Mouse (Mus musculus) cortical plate, adult 2 months (tissue): ENCODE measurements around the gene Olfr282. TPM values are rescaled to one million over a fixed set of nuclear protein-coding genes. Genes with fewer than 3 reads are reported as not detected.

ENCODE experiments used
- H3K27ac ChIP-seq: fragments of 200-500 bp; 2 replicates; pipeline ENCODE4 v1.5.1; 2012; ENCODE audit warnings: low read length, control low read depth, inconsistent platforms; ENCODE audit not compliant: insufficient read depth
- H3K4me1 ChIP-seq: fragments of 200-500 bp; 2 replicates; pipeline ENCODE4 v1.6.1; 2011; ENCODE audit warnings: low read length; ENCODE audit not compliant: control insufficient read depth, insufficient read depth
- H3K4me3 ChIP-seq: fragments of 200-500 bp; 2 replicates; pipeline ENCODE4 v1.5.1; 2011; ENCODE audit warnings: mild to moderate bottlenecking, low read length, control low read depth; ENCODE audit not compliant: insufficient read depth
- CTCF ChIP-seq: fragments of 200-500 bp; IDR thresholded peaks from 2 replicates; pipeline ENCODE4 v1.5.1; 2011; ENCODE audit warnings: mild to moderate bottlenecking, control low read depth, low read length; ENCODE audit not compliant: insufficient read depth; ENCODE audit errors: extremely low read depth
- POLR2A ChIP-seq: fragments of 200-500 bp; IDR thresholded peaks from 2 replicates; pipeline ENCODE4 v1.6.1; 2011; ENCODE audit warnings: mild to moderate bottlenecking, low read length, control low read depth; ENCODE audit not compliant: insufficient read depth; ENCODE audit errors: extremely low read depth
- polyA plus RNA-seq: library from polyadenylated mRNA; depleted of rRNA; stranded (reverse); fragments of >200 nt; gene quantifications from 2 replicates; pipeline ENCODE4 v1.2.3, GENCODE M21; 2012; rRNA removed

The Olfr282 gene
- polyA plus RNA-seq, 1 experiment = not detected

DNA sequence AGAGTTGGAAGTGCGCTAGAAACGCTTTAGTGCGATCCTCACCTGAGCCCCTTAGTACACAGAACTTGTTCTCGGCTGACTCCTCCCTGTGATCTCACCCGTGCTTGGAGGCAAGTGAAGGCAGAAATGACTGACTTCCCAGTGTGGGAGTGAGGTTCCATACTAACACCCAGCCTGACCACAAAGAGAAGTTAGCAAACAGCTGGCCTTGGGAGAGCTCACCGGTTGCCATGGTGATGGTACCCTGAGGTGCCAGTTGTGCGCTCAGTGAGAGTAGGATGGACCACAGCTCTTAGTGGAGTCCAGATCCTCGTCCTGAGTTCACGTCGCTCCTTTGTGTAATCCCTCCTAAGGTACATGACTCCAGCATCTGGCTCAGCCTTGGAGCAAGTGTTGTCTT, 43.9 kb downstream of the Olfr282 start:
- TF ChIP-seq CTCF = no peak
- no peak for TF ChIP-seq POLR2A
- Histone ChIP-seq H3K4me3 (no peak overlapping the region), H3K27ac (no peak overlapping the region), H3K4me1 (no peaks in the 10 kb centered on the region)

DNA sequence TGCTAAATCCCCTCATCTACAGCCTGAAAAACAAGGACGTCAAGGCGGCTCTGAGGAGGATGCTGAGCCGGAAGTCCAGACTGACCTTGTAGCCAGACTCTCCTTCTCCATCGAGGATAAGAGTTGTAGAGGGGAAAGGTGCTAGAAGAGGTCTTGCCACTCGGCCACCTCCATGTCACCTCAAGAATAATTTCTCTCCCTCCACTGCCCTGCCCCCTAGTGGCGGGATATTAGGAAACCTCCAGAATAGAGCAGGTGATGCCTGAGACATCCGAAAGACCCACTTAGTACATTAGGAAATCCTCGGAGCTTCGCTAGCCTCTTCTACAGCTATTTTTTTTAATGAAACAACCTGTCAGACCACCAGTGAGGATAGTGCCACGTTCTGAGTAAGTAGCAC, 44.4 kb downstream of the Olfr282 start:
- TF ChIP-seq CTCF (peak; percentile 32; the same call in 1 of the 2 replicates), POLR2A (no peak)
- Histone ChIP-seq H3K4me1 (no peaks in the 10 kb centered on the region), H3K4me3 (no peak overlapping the region), H3K27ac (no peak overlapping the region)

DNA sequence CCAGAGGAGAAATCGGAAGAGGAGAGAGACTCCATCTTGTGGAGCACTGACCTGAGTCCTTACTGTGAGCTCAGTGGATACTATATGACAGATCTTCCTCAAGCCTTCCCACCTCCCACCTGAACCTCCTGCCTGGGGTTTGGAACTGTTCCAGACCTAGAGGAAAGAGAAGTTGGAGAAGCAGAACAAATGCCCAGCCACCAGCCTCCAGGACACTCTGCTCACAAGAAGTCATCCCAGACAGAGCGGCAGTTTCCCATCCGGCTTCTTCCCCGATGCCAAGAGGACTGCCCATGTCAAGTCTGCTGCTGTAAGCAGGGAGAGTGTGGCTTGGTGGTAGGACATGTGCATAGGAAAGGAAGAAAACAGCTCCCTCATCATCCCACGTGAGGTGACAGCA, 45.3 kb downstream of the Olfr282 start:
- no peak overlapping the region for H3K27ac ChIP-seq
- no peaks in the 10 kb centered on the region for H3K4me1 ChIP-seq
- H3K4me3 ChIP-seq = no peak overlapping the region
- TF ChIP-seq CTCF = no peak
- TF ChIP-seq POLR2A = no peak

DNA sequence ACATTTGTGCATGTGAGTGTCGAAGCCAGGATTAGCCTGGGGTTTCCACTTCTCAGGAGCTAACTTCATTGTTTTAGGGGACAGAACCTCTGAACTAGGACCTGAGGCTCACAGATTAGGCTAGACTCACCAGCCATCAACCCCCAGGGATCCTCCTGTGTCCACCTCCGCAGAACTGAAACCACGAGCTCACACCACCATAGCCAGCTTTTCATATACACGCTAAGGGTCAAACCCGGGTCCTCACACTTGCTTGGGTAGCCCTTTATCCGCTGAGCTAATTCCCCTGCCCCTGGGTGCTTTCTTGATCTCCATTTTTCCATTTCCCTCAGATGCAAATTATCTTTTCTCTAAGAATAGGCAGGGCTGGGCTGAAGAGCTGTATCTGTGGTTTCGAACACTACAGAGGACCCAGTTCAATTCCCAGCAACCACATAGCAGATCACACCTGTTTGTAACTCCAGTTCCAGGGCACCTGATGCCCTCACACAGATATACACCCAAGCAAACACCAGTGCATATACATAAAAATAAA, 48.6 kb downstream of the Olfr282 start:
- Histone ChIP-seq H3K4me1 (no peaks in the 10 kb centered on the region), H3K27ac (no peak overlapping the region), H3K4me3 (no peak overlapping the region)
- no peak for TF ChIP-seq CTCF
- TF ChIP-seq POLR2A = no peak

DNA sequence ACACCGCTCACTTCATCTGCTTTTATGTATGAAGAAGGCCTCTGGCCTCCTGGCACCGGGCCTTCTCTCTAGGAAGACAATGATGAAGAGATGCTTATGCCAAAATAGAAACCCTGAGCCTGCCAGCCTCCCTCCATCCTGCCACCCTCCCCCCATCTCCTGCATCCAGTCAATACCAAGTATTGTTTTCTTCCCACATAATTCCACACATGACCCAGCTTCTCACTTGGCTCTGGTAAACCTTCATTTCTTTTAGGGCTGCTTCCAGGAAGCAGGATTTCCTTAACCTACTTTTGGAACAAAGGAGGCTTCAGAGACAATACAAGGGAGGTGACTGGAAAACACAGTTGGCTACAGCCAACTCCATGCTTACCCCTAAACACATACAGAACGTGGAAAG, 51.7 kb downstream of the Olfr282 start, which contains the start of gene Lalba:
Gene Lalba, minus strand, starts transcription at position 21 of the 400 bp plus-strand sequence.
- no peak within 1 kb of the TSS for H3K27ac ChIP-seq
- TF ChIP-seq CTCF (no peak), POLR2A (no peak)
- H3K4me1 ChIP-seq = no peaks in the 10 kb centered on the region
- no peak within 1 kb of the TSS for H3K4me3 ChIP-seq

DNA sequence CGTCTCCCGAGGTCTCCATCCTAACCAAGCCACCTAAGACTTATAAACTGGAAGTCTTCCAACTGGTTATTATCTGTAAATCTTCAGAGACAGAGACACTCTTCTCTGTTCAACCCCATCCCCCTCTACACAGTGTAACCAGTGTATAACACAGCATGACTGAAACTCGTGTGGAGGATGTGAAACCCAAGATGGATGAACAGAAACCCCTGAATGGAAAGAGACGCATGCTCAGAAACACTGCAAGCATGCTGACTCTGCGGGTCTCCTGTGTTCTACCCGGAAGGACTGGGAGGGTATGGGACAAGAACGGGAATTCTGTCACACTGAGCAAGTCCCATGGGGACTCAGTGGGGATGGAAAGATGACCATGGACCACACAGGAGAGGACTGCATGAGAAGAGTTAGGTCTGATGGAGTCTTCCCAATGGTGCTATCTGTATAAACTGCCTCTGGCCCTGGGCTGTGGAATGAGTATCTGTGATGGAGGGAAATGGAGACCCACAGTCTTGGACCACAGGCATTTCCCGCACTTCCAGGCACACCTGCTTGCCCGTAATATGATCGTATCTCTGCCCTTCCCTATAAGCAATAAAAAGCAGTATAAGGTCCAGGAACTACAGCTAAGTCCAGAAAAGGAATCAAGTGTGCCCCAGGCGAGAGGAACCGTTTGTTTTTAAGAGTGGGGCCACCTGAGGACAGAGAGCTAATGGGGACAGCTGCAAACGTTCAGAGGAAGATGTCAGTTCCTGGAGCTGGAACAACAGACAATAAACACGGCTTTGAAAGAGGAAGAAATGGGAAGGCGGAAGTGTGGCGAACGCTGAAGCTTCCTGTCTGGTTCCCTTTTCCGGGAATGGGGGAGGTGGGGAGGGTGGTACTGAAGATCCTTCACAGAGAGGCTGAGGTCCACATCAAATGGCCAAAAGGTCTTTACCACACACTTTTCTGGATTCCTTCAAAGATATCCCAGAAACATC, 53.2 kb downstream of the Olfr282 start:
- no peak for TF ChIP-seq CTCF
- TF ChIP-seq POLR2A = no peak
- no peaks in the 10 kb centered on the region for H3K4me1 ChIP-seq
- no peak overlapping the region for H3K27ac ChIP-seq
- no peak overlapping the region for H3K4me3 ChIP-seq

DNA sequence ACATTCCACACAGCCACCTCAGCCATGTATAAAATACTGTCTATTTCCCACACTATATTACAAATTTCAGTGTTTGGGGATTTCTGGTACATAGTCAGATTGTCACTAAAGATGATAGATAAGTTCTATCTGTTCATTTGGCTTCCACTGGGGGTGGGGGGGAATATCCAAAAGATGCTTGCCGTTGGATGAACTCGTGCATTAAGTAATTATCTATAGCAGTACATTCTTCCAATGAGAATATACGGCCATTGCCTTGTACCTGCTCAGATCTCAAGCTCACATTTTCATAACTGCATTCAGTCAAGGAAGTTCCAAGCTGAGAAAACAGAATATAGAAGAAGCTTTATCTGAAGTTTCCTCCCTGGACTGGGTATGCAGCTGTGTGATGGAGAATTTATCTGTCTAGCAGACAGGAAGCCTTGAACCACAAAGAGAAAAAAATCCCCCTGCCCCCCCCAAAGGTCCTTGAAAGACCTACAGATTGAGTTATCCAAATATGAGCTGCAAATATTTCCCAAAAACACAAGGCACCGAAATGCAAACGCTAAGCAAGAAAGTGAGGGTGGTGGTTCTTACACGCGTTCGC, 55.5 kb downstream of the Olfr282 start:
- TF ChIP-seq POLR2A = no peak
- Histone ChIP-seq H3K4me3 (no peak overlapping the region), H3K27ac (no peak overlapping the region), H3K4me1 (no peaks in the 10 kb centered on the region)

Other genes starting within 250 kb of the Olfr282 start
- 0.42 and 0.46 TPM in 2 replicates for gene Olfr288, start 235.7 kb upstream of the Olfr282 start, polyA plus RNA-seq
- 0.25 TPM in 1 of 2 replicates, not detected in the other for gene Gm44579, start 210.2 kb upstream of the Olfr282 start, polyA plus RNA-seq
- 16.8 and 18.2 TPM in 2 replicates for gene Olfr287, start 210.2 kb upstream of the Olfr282 start, polyA plus RNA-seq
- gene Olfr286, start 196.8 kb upstream of the Olfr282 start, polyA plus RNA-seq = not detected in 2 replicates
- gene H1fnt, start 173.9 kb upstream of the Olfr282 start, polyA plus RNA-seq = not detected in 2 replicates
- gene Zfp641, start 135.1 kb upstream of the Olfr282 start, polyA plus RNA-seq = 10.3 and 12.2 TPM in 2 replicates
- gene Olfr285, start 113.9 kb upstream of the Olfr282 start, polyA plus RNA-seq = not detected in 2 replicates
- not detected in 2 replicates for gene Olfr284, start 90.2 kb upstream of the Olfr282 start, polyA plus RNA-seq
- 0.21 and 0.26 TPM in 2 replicates for gene Olfr283, start 50.3 kb upstream of the Olfr282 start, polyA plus RNA-seq
- gene Olfr281, start 21.4 kb downstream of the Olfr282 start, polyA plus RNA-seq = not detected in 2 replicates
- not detected in 2 replicates for gene OR5BS1P, start 38.7 kb downstream of the Olfr282 start, polyA plus RNA-seq
- not detected in 2 replicates for gene Lalba, start 51.5 kb downstream of the Olfr282 start, polyA plus RNA-seq
- gene Olfr279, start 61.2 kb downstream of the Olfr282 start, polyA plus RNA-seq = 0.04 and 0.19 TPM in 2 replicates
- gene Kansl2, start 103.0 kb downstream of the Olfr282 start, polyA plus RNA-seq = 52.9 and 55.7 TPM in 2 replicates
- 17.4 and 17.9 TPM in 2 replicates for gene Ccnt1, start 139.7 kb downstream of the Olfr282 start, polyA plus RNA-seq
- not detected in 2 replicates for gene 4930415O20Rik, start 139.8 kb downstream of the Olfr282 start, polyA plus RNA-seq
- gene Adcy6, start 178.9 kb downstream of the Olfr282 start, polyA plus RNA-seq = 38.2 and 44.3 TPM in 2 replicates
- gene Cacnb3, start 199.6 kb downstream of the Olfr282 start, polyA plus RNA-seq = 339 and 348 TPM in 2 replicates
- 53.4 and 60.5 TPM in 2 replicates for gene Ddx23, start 231.7 kb downstream of the Olfr282 start, polyA plus RNA-seq
- gene Rnd1, start 246.2 kb downstream of the Olfr282 start, polyA plus RNA-seq = 34.5 and 37.4 TPM in 2 replicates